Mouse (Mus musculus) forebrain, embryonic 14.5 days (tissue): ENCODE measurements around the gene Fsd2. TPM values are rescaled to one million over a fixed set of nuclear protein-coding genes. Genes with fewer than 3 reads are reported as not detected.

Source experiments
- ATAC-seq: fragments of 200-750 bp; cut with Nextera tagmentation; 2 replicates; pipeline ENCODE4 v1.8.0; 2017; ENCODE audit warnings: mild to moderate bottlenecking, moderate library complexity
- DNase-seq: peaks from one replicate; pipeline ENCODE4 v3.0.0-alpha.2; 2015; ENCODE audit warnings: low spot score
- H3K27ac ChIP-seq: fragments of 300-500 bp; sonication (generic); 2 replicates; pipeline ENCODE4 v1.5.1; 2014; ENCODE audit warnings: low read depth, mild to moderate bottlenecking, control low read depth, low read length, moderate library complexity
- H3K27me3 ChIP-seq: fragments of 300-500 bp; sonication (generic); replicated peaks from 2 replicates; pipeline ENCODE4 v1.6.1; 2014; ENCODE audit warnings: low read length, control low read depth, mixed read lengths; ENCODE audit not compliant: control insufficient read depth, insufficient read depth
- H3K36me3 ChIP-seq: fragments of 300-500 bp; sonication (generic); 2 replicates; pipeline ENCODE4 v1.6.1; 2014; ENCODE audit warnings: low read length, control low read depth; ENCODE audit not compliant: control insufficient read depth, insufficient read depth
- H3K4me1 ChIP-seq: fragments of 300-500 bp; sonication (generic); 2 replicates; pipeline ENCODE4 v1.6.1; 2014; ENCODE audit warnings: antibody characterized with exemption, low read length, control low read depth; ENCODE audit not compliant: control insufficient read depth, insufficient read depth
- H3K4me2 ChIP-seq: fragments of 300-500 bp; sonication (generic); 2 replicates; pipeline ENCODE4 v1.6.1; 2014; ENCODE audit warnings: mild to moderate bottlenecking, control low read depth, low read length
- H3K4me3 ChIP-seq: fragments of 300-500 bp; sonication (generic); 2 replicates; pipeline ENCODE4 v1.5.1; 2014; ENCODE audit warnings: low read depth, low read length, control low read depth
- H3K9ac ChIP-seq: fragments of 300-500 bp; sonication (generic); 2 replicates; pipeline ENCODE4 v1.6.1; 2014; ENCODE audit warnings: mild to moderate bottlenecking, low read length, control low read depth, moderate library complexity
- H3K9me3 ChIP-seq: fragments of 300-500 bp; sonication (generic); replicated peaks from 2 replicates; pipeline ENCODE4 v1.6.1; 2016; ENCODE audit warnings: low read length, control low read depth, mixed read lengths; ENCODE audit not compliant: control insufficient read depth
- WGBS: fragments of 180-500 bp; shearing (Covaris S2); extraction: QIAGEN DNeasy Blood & Tissue Kit; methylation state at CpG from one replicate; pipeline ENCODE4 v1.1.7; 2014; 5-methylcytosine and 5-hydroxymethylcytosine counted together
- polyA plus RNA-seq: library from polyadenylated mRNA; unstranded; fragments of >200 nt; fragmentation: Nextera tagmentation; extraction: Ambion mirVana; gene quantifications from 2 replicates; pipeline ENCODE4 v1.2.1, GENCODE M21; 2014

Fsd2 gene
- polyA plus RNA-seq, 1 experiment from 2014 or later: 0.09 TPM

DNA sequence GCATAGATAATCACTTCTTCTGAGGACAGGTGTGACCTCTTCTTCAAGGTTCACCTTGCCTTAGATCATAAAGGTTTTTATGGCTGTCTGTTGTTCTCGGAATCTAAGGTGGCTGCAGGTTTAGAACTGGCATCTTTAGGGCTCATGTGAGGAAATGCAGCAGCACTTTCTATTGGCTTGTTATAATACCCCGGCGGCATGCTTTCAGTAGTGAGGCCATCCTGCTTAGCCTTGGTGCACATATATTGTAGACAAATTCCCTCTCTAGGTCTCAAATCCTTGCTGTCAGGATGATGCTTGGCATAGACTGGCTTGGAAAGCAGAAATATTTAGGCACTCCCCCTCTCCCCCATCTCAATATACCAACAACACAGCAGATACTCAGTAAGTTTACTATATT is 3.5 kb upstream of the Fsd2 start:
- H3K4me1 ChIP-seq: peaks cover 12% of the 10 kb centered on the region
- no peak overlapping the region for H3K27ac ChIP-seq
- no peak overlapping the region for H3K4me2 ChIP-seq
- H3K36me3 ChIP-seq: peaks cover 5% of the 10 kb centered on the region; the same call in 1 of the 2 replicates
- no peaks in the 10 kb centered on the region for H3K9me3 ChIP-seq
- no peak overlapping the region for H3K9ac ChIP-seq
- H3K4me3 ChIP-seq: no peak overlapping the region
- DNase-seq: no peak
- no peaks in the 10 kb centered on the region for H3K27me3 ChIP-seq
- no peak for ATAC-seq
- 87% methylated on average over 3 of the region's 3 CpGs for WGBS

DNA sequence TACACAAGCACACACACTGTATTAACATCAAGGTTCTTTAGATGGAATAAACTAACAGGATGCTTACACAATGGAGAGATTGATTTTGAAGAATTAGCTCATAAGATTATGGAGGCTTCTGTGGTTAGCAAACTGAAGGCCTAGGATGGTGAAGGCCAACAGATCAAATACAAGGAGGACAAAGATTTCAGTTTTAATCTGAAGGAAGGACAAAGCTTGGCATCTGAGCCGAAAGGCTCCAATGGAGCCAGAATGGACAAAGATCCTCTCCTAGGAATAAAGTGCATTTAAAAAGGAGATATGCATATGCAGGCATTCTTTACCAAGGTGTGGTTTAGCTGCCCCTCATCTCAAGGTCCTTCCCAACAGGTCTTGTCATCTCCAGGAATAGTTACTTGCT is 3.1 kb upstream of the Fsd2 start:
- no peak overlapping the region for H3K9ac ChIP-seq
- H3K9me3 ChIP-seq: no peaks in the 10 kb centered on the region
- no peak overlapping the region for H3K4me3 ChIP-seq
- ATAC-seq: no peak
- H3K27me3 ChIP-seq: no peaks in the 10 kb centered on the region
- DNase-seq: no peak
- H3K27ac ChIP-seq: no peak overlapping the region
- 96% methylated on average over 1 of the region's 1 CpGs for WGBS
- 0 out of 2 replicates have a peak, but pooled peaks cover 1% of the 10 kb centered on the region for H3K36me3 ChIP-seq
- no peak overlapping the region for H3K4me2 ChIP-seq
- H3K4me1 ChIP-seq: peaks cover 12% of the 10 kb centered on the region

DNA sequence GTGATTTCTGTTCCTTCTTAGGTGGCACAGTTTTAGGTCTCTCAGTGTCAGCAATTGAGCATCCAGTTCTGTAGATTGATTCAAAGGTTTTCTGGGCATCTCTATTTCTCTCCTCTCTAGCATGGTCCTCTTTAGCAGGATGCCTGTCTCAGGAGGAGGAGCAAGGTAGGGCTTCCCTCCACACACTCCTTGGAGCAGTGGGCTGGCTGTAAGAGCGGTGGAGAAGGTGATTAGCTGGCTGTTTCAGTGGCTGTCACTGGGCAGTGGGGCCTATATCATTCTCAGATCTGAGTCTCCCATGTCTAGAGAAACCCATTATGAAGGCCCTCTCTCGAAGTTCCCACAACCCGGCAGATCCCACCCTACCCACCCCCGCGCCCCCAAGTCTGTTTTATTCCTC is 652 bp upstream of the Fsd2 start:
- Histone ChIP-seq H3K27ac (no peak overlapping the region), H3K4me3 (no peak overlapping the region), H3K9ac (no peak overlapping the region), H3K36me3 (no peaks in the 10 kb centered on the region), H3K9me3 (no peaks in the 10 kb centered on the region), H3K4me2 (no peak overlapping the region), H3K4me1 (peaks cover 5% of the 10 kb centered on the region), H3K27me3 (no peaks in the 10 kb centered on the region)
- DNase-seq (no peak), ATAC-seq (no peak)
- WGBS: 92% methylated on average over 5 of the region's 5 CpGs

DNA sequence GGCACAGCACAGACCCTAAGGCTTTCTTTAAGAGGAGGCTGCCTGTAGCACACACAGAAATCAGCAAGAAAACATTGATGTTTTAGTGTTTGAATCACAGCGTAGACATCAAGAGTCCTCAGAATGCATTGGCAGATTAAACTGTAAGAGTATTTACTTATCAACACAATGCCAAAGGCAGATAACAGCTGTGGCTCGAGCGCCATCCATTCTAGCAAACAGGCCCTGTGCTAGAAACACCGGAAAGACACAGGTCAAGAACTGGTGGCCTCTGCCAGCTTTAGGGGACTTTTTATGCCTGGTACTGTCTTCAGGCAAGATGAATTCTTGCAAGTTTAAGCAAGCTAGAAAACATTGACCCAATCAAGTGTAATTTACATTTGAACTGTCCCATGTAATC is 412 bp downstream of the Fsd2 start:
- WGBS: 81% methylated on average over 4 of the region's 4 CpGs
- Histone ChIP-seq H3K4me1 (no peaks in the 10 kb centered on the region), H3K4me2 (no peak overlapping the region), H3K4me3 (no peak overlapping the region), H3K9me3 (no peaks in the 10 kb centered on the region), H3K9ac (no peak overlapping the region), H3K27ac (no peak overlapping the region), H3K36me3 (no peaks in the 10 kb centered on the region), H3K27me3 (no peaks in the 10 kb centered on the region)
- DNase-seq (no peak), ATAC-seq (no peak)

DNA sequence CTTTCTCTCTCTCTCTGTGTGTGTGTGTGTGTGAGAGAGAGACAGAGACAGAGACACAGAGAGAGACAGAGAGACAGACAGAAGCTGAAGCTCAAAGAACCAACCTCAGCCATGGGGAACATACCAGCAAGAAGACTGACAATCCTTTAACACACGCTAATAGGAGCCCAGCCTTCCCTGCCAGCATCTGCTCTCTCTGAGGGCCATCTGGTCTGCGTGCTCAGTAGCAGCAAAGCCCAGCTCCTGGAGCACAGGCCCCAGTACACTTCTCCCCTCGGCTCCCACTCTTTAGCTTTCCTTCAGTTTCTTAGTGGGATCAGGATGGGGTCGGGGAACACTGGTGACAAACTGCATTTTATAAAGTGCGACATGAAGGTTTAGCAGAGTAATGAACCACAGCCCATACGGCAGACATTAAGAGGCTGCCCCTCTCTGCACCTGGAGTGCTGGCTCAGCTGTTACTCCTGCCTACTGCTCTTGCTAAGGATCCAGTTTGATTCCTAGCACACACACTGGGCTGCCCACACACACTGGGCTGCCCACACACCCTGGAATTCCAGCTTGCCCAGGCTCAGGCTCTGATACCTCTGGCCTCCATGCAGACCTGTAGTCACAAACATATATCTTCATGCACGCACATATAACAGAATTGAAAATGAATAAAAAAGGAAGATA is 1.2 kb downstream of the Fsd2 start:
- ATAC-seq (peak; percentile 90), DNase-seq (peak; percentile 78)
- no peak overlapping the region for H3K4me2 ChIP-seq
- no peaks in the 10 kb centered on the region for H3K9me3 ChIP-seq
- WGBS: 65% methylated on average over 7 of the region's 7 CpGs
- no peak overlapping the region for H3K9ac ChIP-seq
- H3K36me3 ChIP-seq: no peaks in the 10 kb centered on the region
- H3K27ac ChIP-seq: peak overlapping the region; percentile 67; the same call in 1 of the 2 replicates
- H3K4me3 ChIP-seq: no peak overlapping the region
- H3K27me3 ChIP-seq: no peaks in the 10 kb centered on the region
- no peaks in the 10 kb centered on the region for H3K4me1 ChIP-seq

DNA sequence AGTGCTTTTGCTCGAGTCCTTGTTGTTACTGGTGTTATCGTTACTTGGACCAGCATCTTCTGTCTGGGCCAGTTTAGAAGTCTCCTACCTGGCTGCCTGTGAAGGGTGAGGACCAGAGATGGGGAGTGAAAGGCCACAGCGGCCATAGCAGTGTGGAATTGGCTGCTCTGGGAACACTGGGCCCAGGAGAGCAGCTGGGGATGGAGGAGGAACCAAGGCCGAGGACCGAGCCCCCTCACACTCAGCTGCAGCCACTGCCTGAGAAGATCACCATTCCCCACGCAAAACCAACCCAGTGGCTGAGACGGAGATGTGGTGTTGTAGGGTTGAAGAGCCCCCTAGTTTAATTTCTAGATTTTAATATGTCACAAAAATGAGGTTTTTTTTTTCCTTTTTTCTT is 2.0 kb downstream of the Fsd2 start:
- Histone ChIP-seq H3K4me3 (no peak overlapping the region), H3K9ac (no peak overlapping the region), H3K36me3 (no peaks in the 10 kb centered on the region), H3K4me1 (no peaks in the 10 kb centered on the region), H3K4me2 (no peak overlapping the region), H3K9me3 (no peaks in the 10 kb centered on the region), H3K27me3 (no peaks in the 10 kb centered on the region), H3K27ac (no peak overlapping the region)
- WGBS: 78% methylated on average over 7 of the region's 7 CpGs
- ATAC-seq (no peak), DNase-seq (no peak)

DNA sequence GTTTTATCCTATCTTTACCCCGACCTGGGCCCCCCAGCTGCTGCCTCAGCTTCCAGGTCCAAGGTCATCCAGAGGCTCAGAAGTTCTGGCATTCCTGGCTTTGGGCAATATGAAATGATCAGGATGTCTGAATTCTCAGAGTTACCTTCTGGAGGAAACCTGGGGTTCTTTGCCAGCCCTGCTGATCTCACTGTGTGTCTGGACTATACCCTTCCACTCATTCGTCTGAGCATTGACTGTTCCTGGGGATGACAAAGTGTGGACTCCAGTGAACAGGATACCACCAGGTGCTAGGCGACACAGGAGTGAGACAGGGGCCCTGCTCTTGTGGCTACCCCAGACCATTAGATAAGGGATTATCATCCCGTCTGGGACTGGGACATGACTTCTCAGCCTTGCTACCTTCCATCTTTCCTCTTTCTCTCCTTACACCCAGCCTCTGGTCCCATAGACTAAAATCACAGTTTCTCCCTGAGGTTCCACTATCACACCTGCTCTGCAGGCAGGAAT is 3.2 kb downstream of the Fsd2 start:
- H3K4me2 ChIP-seq: no peak overlapping the region
- ATAC-seq (no peak), DNase-seq (no peak)
- H3K27me3 ChIP-seq: no peaks in the 10 kb centered on the region
- 83% methylated on average over 4 of the region's 4 CpGs for WGBS
- H3K9ac ChIP-seq: no peak overlapping the region
- no peak overlapping the region for H3K4me3 ChIP-seq
- H3K36me3 ChIP-seq: no peaks in the 10 kb centered on the region
- H3K9me3 ChIP-seq: no peaks in the 10 kb centered on the region
- H3K4me1 ChIP-seq: no peaks in the 10 kb centered on the region
- H3K27ac ChIP-seq: no peak overlapping the region

DNA sequence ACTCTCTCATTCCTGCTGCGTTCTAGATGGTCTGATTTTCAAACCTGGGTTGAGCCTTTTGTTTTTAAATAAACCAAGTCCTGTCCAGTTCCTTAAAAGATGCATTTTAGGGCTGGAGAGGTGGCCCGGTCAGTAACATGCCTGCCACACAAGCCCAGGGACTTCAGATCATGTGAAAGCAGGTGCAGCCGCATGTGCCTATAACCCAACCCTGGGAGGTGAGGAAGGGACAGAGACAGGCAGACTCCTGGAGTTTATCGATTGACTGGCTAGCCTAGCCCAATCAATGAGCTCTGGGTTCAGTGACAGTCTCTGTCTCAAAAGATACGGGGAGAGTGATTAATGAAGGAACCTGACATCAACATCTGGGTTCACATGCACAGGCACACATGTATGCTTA is 5.5 kb downstream of the Fsd2 start:
- H3K27me3 ChIP-seq: no peaks in the 10 kb centered on the region
- ATAC-seq (no peak), DNase-seq (no peak)
- no peaks in the 10 kb centered on the region for H3K4me1 ChIP-seq
- WGBS: 79% methylated on average over 5 of the region's 5 CpGs
- H3K4me3 ChIP-seq: no peak overlapping the region
- no peaks in the 10 kb centered on the region for H3K36me3 ChIP-seq
- H3K9ac ChIP-seq: no peak overlapping the region
- no peaks in the 10 kb centered on the region for H3K9me3 ChIP-seq
- no peak overlapping the region for H3K4me2 ChIP-seq
- no peak overlapping the region for H3K27ac ChIP-seq
